Mouse (Mus musculus): Measurements from ENCODE around the gene Cilp2. TPM values are rescaled to one million over a fixed set of nuclear protein-coding genes. Genes with fewer than 3 reads are reported as not detected.

Cilp2 gene
- polyA plus RNA-seq, 1 experiment from 2014 or later = 0.65 TPM

DNA sequence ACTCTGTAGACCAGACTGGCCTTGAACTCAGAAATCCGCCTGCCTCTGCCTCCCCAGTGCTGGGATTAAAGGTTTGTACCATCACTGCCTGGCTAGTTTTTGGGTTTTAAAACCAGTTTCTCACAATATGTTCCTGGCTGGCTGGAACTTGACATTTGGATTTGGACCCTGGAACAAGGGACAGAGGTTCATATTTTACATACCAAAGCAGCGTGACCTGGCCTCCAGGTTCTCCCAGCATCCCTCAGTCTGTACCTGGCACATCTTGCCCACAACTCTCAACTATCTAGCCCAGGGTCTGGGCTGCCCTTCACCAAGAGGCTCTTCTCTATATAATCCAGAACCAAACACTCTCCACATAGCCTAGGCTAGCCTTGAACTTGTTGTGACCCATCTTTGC lies 12.4 kb upstream of the Cilp2 start:
- Histone ChIP-seq H3K4me1 (replicated peaks) (peaks cover 27% of the 10 kb centered on the region), H3K27me3 (replicated peaks) (no peaks in the 10 kb centered on the region), H3K4me3 (replicated peaks) (no peak overlapping the region), H3K36me3 (0 out of 2 replicates have a peak, but pooled peaks cover 4% of the 10 kb centered on the region), H3K9me3 (no peaks in the 10 kb centered on the region), H3K9ac (no peak overlapping the region), H3K27ac (no peak overlapping the region), H3K4me2 (replicated peaks) (peak overlapping the region; percentile 96; the same call in 1 of the 2 replicates)
- no peak for ATAC-seq
- 92% methylated on average over 2 of the region's 2 CpGs for WGBS

- H3K9ac ChIP-seq = peak overlapping the region; percentile 9; the same call in 1 of the 2 replicates
- no peak overlapping the region for H3K4me2 ChIP-seq (replicated peaks)
- H3K4me3 ChIP-seq (replicated peaks) = no peak overlapping the region
- peaks cover 14% of the 10 kb centered on the region; the same call in 1 of the 2 replicates for H3K36me3 ChIP-seq
- no peak overlapping the region for H3K27ac ChIP-seq
- H3K27me3 ChIP-seq (replicated peaks) = no peaks in the 10 kb centered on the region
- H3K9me3 ChIP-seq = no peaks in the 10 kb centered on the region
- no peak for ATAC-seq
- 81% methylated on average over 6 of the region's 6 CpGs for WGBS
- H3K4me1 ChIP-seq (replicated peaks) = peaks cover 23% of the 10 kb centered on the region
Measured at GRCm38 (mm10) chr8:69897857-69898256, 10.4 kb upstream of the Cilp2 start.

- peaks cover 15% of the 10 kb centered on the region; the same call in 1 of the 2 replicates for H3K36me3 ChIP-seq
- no peak overlapping the region for H3K27ac ChIP-seq
- 69% methylated on average over 4 of the region's 4 CpGs for whole genome bisulfite sequencing
- 0 out of 2 replicates have a peak overlapping the region, but pooled peaks have one; percentile 2 for H3K9ac ChIP-seq
- H3K4me2 ChIP-seq (replicated peaks) = no peak overlapping the region
- no peak for ATAC-seq
- H3K4me3 ChIP-seq (replicated peaks) = no peak overlapping the region
- H3K9me3 ChIP-seq = no peaks in the 10 kb centered on the region
- peaks cover 23% of the 10 kb centered on the region for H3K4me1 ChIP-seq (replicated peaks)
- H3K27me3 ChIP-seq (replicated peaks) = peaks cover 3% of the 10 kb centered on the region
Measured at GRCm38 (mm10) chr8:69895772-69896451, 8.4 kb upstream of the Cilp2 start.

DNA sequence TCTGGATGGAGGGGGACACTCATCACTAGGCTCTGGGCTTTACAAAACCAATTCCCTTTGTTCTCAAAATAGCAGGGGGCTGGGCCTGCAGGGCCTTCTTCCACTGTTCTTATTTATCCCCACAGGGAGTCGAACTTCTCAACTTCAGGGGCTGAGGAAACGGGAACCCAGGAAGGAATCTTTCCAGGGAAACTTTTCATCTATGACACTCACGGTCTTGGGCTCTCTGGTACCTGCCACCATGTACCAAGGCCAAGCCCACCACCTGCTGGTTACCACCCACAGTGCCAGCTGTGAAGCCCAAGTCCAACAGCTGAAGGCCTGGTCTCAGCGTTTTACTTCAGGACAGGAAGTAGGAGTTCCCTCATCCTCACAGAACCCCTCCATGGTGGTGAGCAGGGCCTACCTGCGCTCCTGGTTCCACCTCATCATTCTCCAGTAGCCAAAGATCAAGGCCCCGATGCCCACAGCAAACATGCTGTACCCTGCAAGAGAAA lies 7.4 kb upstream of the Cilp2 start:
- peaks cover 15% of the 10 kb centered on the region; the same call in 1 of the 2 replicates for H3K36me3 ChIP-seq
- no peak overlapping the region for H3K4me2 ChIP-seq (replicated peaks)
- 66% methylated on average over 6 of the region's 6 CpGs for WGBS
- H3K9me3 ChIP-seq = no peaks in the 10 kb centered on the region
- H3K9ac ChIP-seq = no peak overlapping the region
- H3K4me3 ChIP-seq (replicated peaks) = no peak overlapping the region
- peaks cover 13% of the 10 kb centered on the region for H3K4me1 ChIP-seq (replicated peaks)
- H3K27ac ChIP-seq = no peak overlapping the region
- ATAC-seq = no peak
- peaks cover 12% of the 10 kb centered on the region for H3K27me3 ChIP-seq (replicated peaks)

GRCm38 (mm10) chr8:69893863-69894262 lies 6.4 kb upstream of the Cilp2 start:
- no peaks in the 10 kb centered on the region for H3K9me3 ChIP-seq
- H3K27me3 ChIP-seq (replicated peaks) = peaks cover 22% of the 10 kb centered on the region
- no peak overlapping the region for H3K9ac ChIP-seq
- H3K4me2 ChIP-seq (replicated peaks) = no peak overlapping the region
- peaks cover 15% of the 10 kb centered on the region for H3K4me1 ChIP-seq (replicated peaks)
- H3K27ac ChIP-seq = no peak overlapping the region
- WGBS = 43% methylated on average over 17 of the region's 17 CpGs
- peaks cover 11% of the 10 kb centered on the region; the same call in 1 of the 2 replicates for H3K36me3 ChIP-seq
- no peak overlapping the region for H3K4me3 ChIP-seq (replicated peaks)
- ATAC-seq = peak; percentile 34

- ATAC-seq = no peak
- peaks cover 11% of the 10 kb centered on the region; the same call in 1 of the 2 replicates for H3K36me3 ChIP-seq
- peaks cover 37% of the 10 kb centered on the region for H3K4me1 ChIP-seq (replicated peaks)
- no peak overlapping the region for H3K4me3 ChIP-seq (replicated peaks)
- no peaks in the 10 kb centered on the region for H3K9me3 ChIP-seq
- no peak overlapping the region for H3K4me2 ChIP-seq (replicated peaks)
- H3K27me3 ChIP-seq (replicated peaks) = peaks cover 53% of the 10 kb centered on the region
- no peak overlapping the region for H3K9ac ChIP-seq
- no peak overlapping the region for H3K27ac ChIP-seq
- WGBS = 50% methylated on average over 19 of the region's 19 CpGs
Measured at GRCm38 (mm10) chr8:69890813-69891241, 3.3 kb upstream of the Cilp2 start.

DNA sequence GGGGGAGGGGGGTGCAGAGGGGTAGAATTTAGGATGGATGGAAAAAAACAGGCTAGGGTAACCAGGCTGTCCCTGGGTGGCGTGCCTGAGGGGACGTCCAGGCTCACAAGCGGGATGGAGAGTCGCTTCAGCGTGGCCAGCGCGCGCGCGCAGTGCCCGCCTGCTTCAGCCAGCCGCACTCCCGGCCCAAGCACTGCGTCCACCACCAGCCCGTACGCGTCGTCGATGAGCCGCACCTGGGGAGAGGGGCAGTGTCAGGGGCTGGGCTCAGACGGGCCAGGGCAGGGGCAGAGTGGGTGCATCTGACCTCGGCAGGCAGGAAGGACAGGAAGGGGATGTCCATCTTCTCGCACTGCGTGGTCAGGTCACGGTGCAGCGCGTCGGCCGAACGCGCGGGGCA lies 1.4 kb upstream of the Cilp2 start:
- Histone ChIP-seq H3K27me3 (replicated peaks) (peaks cover 72% of the 10 kb centered on the region), H3K9ac (no peak overlapping the region; the same call in 1 of the 2 replicates), H3K9me3 (no peaks in the 10 kb centered on the region), H3K36me3 (peaks cover 4% of the 10 kb centered on the region; the same call in 1 of the 2 replicates), H3K27ac (no peak overlapping the region), H3K4me3 (replicated peaks) (peak overlapping the region; percentile 17), H3K4me1 (replicated peaks) (peaks cover 34% of the 10 kb centered on the region), H3K4me2 (replicated peaks) (peak overlapping the region; percentile 48)
- ATAC-seq = 0 out of 2 replicates have a peak, but pooled peaks have one; percentile 11
- 3% methylated on average over 32 of the region's 32 CpGs for WGBS

- H3K4me3 ChIP-seq (replicated peaks) = peak overlapping the region; percentile 17
- H3K27me3 ChIP-seq (replicated peaks) = peaks cover 77% of the 10 kb centered on the region
- WGBS = 7% methylated on average over 24 of the region's 24 CpGs
- H3K36me3 ChIP-seq = 0 out of 2 replicates have a peak, but pooled peaks cover 4% of the 10 kb centered on the region
- ATAC-seq = no peak
- no peak overlapping the region; the same call in 1 of the 2 replicates for H3K9ac ChIP-seq
- H3K4me1 ChIP-seq (replicated peaks) = peaks cover 34% of the 10 kb centered on the region
- H3K27ac ChIP-seq = no peak overlapping the region
- peak overlapping the region; percentile 48 for H3K4me2 ChIP-seq (replicated peaks)
- H3K9me3 ChIP-seq = no peaks in the 10 kb centered on the region
Measured at GRCm38 (mm10) chr8:69888244-69888866, 868 bp upstream of the Cilp2 start.

GRCm38 (mm10) chr8:69884141-69884540 lies 3.3 kb downstream of the Cilp2 start:
- ATAC-seq = no peak
- H3K4me3 ChIP-seq (replicated peaks) = no peak overlapping the region
- 52% methylated on average over 13 of the region's 13 CpGs for WGBS
- H3K9ac ChIP-seq = no peak overlapping the region
- H3K27me3 ChIP-seq (replicated peaks) = peaks cover 100% of the 10 kb centered on the region
- H3K4me1 ChIP-seq (replicated peaks) = peaks cover 48% of the 10 kb centered on the region
- H3K27ac ChIP-seq = no peak overlapping the region
- H3K36me3 ChIP-seq = no peaks in the 10 kb centered on the region
- no peaks in the 10 kb centered on the region for H3K9me3 ChIP-seq
- H3K4me2 ChIP-seq (replicated peaks) = no peak overlapping the region

GRCm38 (mm10) chr8:69882833-69883600 lies 4.5 kb downstream of the Cilp2 start:
- 15% methylated on average over 52 of the region's 52 CpGs for WGBS
- no peak for ATAC-seq
- H3K9ac ChIP-seq = no peak overlapping the region
- peaks cover 38% of the 10 kb centered on the region for H3K4me1 ChIP-seq (replicated peaks)
- no peaks in the 10 kb centered on the region for H3K9me3 ChIP-seq
- peaks cover 90% of the 10 kb centered on the region for H3K27me3 ChIP-seq (replicated peaks)
- peak overlapping the region; percentile 75 for H3K4me2 ChIP-seq (replicated peaks)
- no peak overlapping the region for H3K27ac ChIP-seq
- peak overlapping the region; percentile 41 for H3K4me3 ChIP-seq (replicated peaks)
- no peaks in the 10 kb centered on the region for H3K36me3 ChIP-seq

- H3K4me3 ChIP-seq (replicated peaks) = peak overlapping the region; percentile 41
- no peaks in the 10 kb centered on the region for H3K36me3 ChIP-seq
- H3K4me2 ChIP-seq (replicated peaks) = peak overlapping the region; percentile 75
- WGBS = 5% methylated on average over 103 of the region's 103 CpGs
- H3K4me1 ChIP-seq (replicated peaks) = peaks cover 30% of the 10 kb centered on the region
- peaks cover 86% of the 10 kb centered on the region for H3K27me3 ChIP-seq (replicated peaks)
- peak; percentile 66 for ATAC-seq
- H3K27ac ChIP-seq = no peak overlapping the region
- 0 out of 2 replicates have a peak overlapping the region, but pooled peaks have one; percentile 18 for H3K9ac ChIP-seq
- H3K9me3 ChIP-seq = no peaks in the 10 kb centered on the region
Measured at GRCm38 (mm10) chr8:69882021-69882756, 5.3 kb downstream of the Cilp2 start.
